Mouse (Mus musculus) mesoderm, embryonic 11.5 days (tissue): ENCODE data around the gene Arid1b.

ENCODE experiments used
- DNase-seq: peaks from one replicate; pipeline ENCODE4 v3.0.0-alpha.2; 2012; ENCODE audit warnings: low read depth, low spot score

Arid1b gene

GRCm38 (mm10) chr17:5154322-5154721, 160.2 kb downstream of the Arid1b start:
- DNase-seq = no peak

- DNase-seq = no peak
These were observed 163.5 kb downstream of the Arid1b start for GRCm38 (mm10) chr17:5157609-5158008.

GRCm38 (mm10) chr17:5162525-5162924, 168.4 kb downstream of the Arid1b start:
- DNase-seq = no peak

- no peak for DNase-seq
These were observed 169.2 kb downstream of the Arid1b start for GRCm38 (mm10) chr17:5163251-5163826.

GRCm38 (mm10) chr17:5164794-5165193, 170.7 kb downstream of the Arid1b start:
- DNase-seq = no peak

GRCm38 (mm10) chr17:5165201-5165825, 171.2 kb downstream of the Arid1b start:
- DNase-seq = no peak

GRCm38 (mm10) chr17:5166175-5166574, 172.0 kb downstream of the Arid1b start:
- no peak for DNase-seq

- DNase-seq = no peak
These were observed 173.9 kb downstream of the Arid1b start for GRCm38 (mm10) chr17:5168046-5168445.

GRCm38 (mm10) chr17:5168640-5169039, 174.5 kb downstream of the Arid1b start:
- DNase-seq = no peak

- DNase-seq = no peak
These were observed 176.2 kb downstream of the Arid1b start for GRCm38 (mm10) chr17:5170321-5170720.

- DNase-seq = no peak
These were observed 177.3 kb downstream of the Arid1b start for GRCm38 (mm10) chr17:5171467-5171866.

- no peak for DNase-seq
These were observed 180.4 kb downstream of the Arid1b start for GRCm38 (mm10) chr17:5174426-5175020.

GRCm38 (mm10) chr17:5175535-5175934, 181.4 kb downstream of the Arid1b start:
- DNase-seq = no peak

- no peak for DNase-seq
These were observed 182.2 kb downstream of the Arid1b start for GRCm38 (mm10) chr17:5176315-5176714.

GRCm38 (mm10) chr17:5178534-5178933, 184.4 kb downstream of the Arid1b start:
- no peak for DNase-seq

- no peak for DNase-seq
These were observed 184.9 kb downstream of the Arid1b start for GRCm38 (mm10) chr17:5179004-5179403.

- no peak for DNase-seq
These were observed 185.3 kb downstream of the Arid1b start for GRCm38 (mm10) chr17:5179412-5179811.

- no peak for DNase-seq
These were observed 185.9 kb downstream of the Arid1b start for GRCm38 (mm10) chr17:5179925-5180525.

GRCm38 (mm10) chr17:5180925-5181324, 186.8 kb downstream of the Arid1b start:
- no peak for DNase-seq

- no peak for DNase-seq
These were observed 188.4 kb downstream of the Arid1b start for GRCm38 (mm10) chr17:5182493-5182892.

GRCm38 (mm10) chr17:5185501-5185900, 191.4 kb downstream of the Arid1b start:
- DNase-seq = no peak

GRCm38 (mm10) chr17:5187546-5187945, 193.4 kb downstream of the Arid1b start:
- DNase-seq = no peak

GRCm38 (mm10) chr17:5188400-5188799, 194.3 kb downstream of the Arid1b start:
- no peak for DNase-seq
